Mouse (Mus musculus): Measurements from ENCODE around the gene Slc25a33.

DNA sequence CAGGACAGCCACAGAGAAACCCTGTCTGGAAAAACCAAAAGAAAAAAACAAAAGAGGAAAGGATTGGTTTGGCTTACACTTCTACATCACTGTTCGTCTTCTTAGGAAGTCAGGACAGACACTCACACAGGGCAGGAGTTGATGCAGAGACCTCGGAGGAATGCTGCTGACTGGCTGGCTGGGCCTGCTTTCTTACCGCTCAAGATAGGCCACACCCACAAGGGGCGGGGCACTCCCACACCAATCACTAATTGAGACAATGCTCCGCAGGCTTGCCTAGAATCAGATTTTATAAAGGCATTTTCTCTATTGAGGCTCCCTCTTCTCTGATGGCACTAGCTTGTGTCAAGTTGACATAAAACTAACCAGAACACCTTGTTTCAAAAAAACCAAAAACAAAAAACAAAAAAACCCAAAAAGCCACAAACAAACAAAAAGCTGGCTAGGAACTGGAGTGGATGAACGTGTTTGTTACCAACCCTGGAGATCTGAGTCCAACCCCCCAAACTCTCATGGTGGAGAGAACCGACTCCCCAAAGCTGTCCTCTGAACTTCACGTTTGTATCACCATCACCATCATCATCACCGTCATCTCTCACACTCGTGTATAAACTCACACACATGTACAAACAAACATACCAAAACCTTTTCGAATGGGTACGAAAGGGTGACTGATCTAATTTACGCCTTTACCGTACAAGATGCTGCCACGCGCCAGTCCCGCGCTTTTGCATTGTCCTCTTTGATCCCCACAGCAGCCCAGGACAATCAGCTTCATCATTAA lies 72.5 kb downstream of the Slc25a33 start:
- no peak for TF ChIP-seq CTCF (IDR thresholded peaks at IDR 0.05; ENCODE audit: low read depth, low read length)
- TF ChIP-seq POLR2A (IDR thresholded peaks at IDR 0.05; ENCODE audit: extremely low read depth, insufficient read depth, low read length) = 0 out of 2 replicates have a peak, but pooled peaks have one; percentile 20
